Mouse (Mus musculus): ENCODE data around the gene Tstd1. TPM values are rescaled to one million over a fixed set of nuclear protein-coding genes. Genes with fewer than 3 reads are reported as not detected.
A peak's percentile ranks its signal among the peaks of the same experiment; 100 is the strongest.

Gene Tstd1
- 6.2 and 7.5 TPM in 2 replicates for polyA plus RNA-seq (2016; fragmentation: Nextera tagmentation; extraction: Ambion mirVana)

DNA sequence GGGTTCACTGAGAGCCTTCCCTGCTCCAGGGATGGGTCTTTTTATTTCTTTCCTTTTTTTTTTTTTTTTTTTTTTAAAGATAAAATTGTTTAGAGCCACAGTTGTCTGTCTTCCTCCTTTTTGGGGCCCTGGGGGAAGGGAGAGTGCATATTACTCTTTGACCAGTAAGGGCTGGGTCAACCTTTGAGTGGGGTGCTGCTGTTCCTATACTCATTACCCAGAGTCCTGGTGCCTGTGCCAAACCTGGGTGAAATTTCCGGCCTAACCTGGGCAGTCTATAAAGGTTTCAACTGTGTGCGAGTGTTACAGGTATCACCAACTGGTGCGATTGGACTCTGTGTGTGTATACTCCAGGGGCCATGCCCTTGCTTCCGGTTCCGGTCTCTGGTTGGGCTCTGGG, at the start of gene Tstd1:
Gene Tstd1, plus strand, starts transcription at position 213 of the 400 bp plus-strand sequence.
- no peak within 1 kb of the TSS for H3K27ac ChIP-seq
- H3K36me3 ChIP-seq: peaks cover 80% of the 10 kb centered on the region
- 87% methylated on average over 5 of the region's 5 CpGs for WGBS
- H3K4me1 ChIP-seq: peaks cover 4% of the 10 kb centered on the region
- no peak within 1 kb of the TSS for H3K4me3 ChIP-seq
- DNase-seq (ENCODE audit: low spot score): no peak
- H3K27me3 ChIP-seq (ENCODE audit: low read depth, poor library complexity, severe bottlenecking): no peaks in the 10 kb centered on the region
- no peaks in the 10 kb centered on the region for H3K9me3 ChIP-seq (replicated peaks)

DNA sequence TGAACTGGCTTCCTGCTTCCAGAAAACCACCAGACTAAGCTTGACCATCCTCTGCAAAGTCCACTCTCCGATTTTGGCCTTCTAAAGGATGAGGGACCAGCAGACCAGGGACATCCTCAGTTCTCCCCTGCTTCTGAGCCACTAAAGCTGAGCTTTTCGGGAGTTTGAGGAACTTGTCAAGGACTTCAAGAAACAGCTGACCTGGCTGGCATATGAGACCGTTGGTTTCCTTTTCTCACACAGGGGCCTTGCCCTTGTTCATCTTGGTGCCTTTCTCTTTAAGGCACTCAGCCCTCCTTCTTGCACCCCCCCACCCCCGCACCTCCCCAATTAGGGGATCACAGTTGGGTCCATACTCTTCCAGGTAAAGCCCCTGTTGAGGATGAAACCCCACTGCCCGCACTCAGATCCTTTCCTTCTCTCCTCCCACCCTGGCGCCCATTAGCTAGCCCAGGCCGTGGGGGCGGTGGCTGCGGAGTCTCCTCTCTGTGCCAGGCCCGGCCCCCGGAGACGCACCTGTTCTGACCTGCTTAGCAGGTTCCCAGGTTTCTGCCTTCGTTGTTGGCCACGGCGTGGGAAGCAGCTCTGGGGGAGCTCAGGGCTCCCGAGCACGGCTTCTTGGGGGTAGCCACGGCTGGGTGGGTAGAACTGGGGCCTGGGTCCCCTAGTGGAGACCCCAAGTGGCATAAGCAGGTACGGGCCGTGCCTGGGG, 48.7 kb upstream of the Tstd1 start, which contains the start of gene Nectin4:
Gene Nectin4, plus strand, starts transcription at position 255 of the 712 bp plus-strand sequence.
- H3K36me3 ChIP-seq: no peaks in the 10 kb centered on the region
- peaks cover 22% of the 10 kb centered on the region for H3K4me1 ChIP-seq
- H3K27me3 ChIP-seq (ENCODE audit: low read depth, poor library complexity, severe bottlenecking): peaks cover 33% of the 10 kb centered on the region; the same call in 1 of the 2 replicates
- DNase-seq (ENCODE audit: low spot score): no peak
- WGBS: 41% methylated on average over 20 of the region's 20 CpGs
- H3K9me3 ChIP-seq (replicated peaks): no peaks in the 10 kb centered on the region
- H3K4me3 ChIP-seq: peak within 1 kb of the TSS; percentile 15; the same call in 1 of the 2 replicates
- no peak within 1 kb of the TSS for H3K27ac ChIP-seq

DNA sequence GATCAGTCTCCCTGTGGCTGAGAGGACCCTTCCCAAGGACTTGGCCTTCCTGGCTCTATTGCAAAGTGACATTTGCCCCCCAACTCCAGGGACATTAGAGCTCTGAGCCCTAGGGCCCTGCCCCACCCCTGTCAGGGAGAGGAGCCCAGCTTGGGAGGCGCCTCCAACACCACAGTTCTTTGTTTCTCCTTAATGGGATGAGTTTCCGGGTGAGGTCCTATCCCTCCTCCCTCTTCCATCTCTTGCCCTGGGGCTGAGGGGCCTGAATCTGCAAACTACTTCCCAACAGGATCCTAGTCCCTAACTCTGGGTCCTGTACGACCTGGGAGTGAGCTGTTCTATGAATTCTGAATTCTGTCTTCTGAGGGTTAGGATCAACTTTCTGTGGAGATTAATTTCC, 45.8 kb upstream of the Tstd1 start:
- Histone ChIP-seq H3K4me1 (peaks cover 27% of the 10 kb centered on the region), H3K27ac (no peak overlapping the region), H3K36me3 (no peaks in the 10 kb centered on the region), H3K4me3 (no peak overlapping the region), H3K9me3 (replicated peaks) (no peaks in the 10 kb centered on the region), H3K27me3 (ENCODE audit: low read depth, poor library complexity, severe bottlenecking) (peaks cover 34% of the 10 kb centered on the region; the same call in 1 of the 2 replicates)
- no peak for DNase-seq (ENCODE audit: low spot score)
- 51% methylated on average over 3 of the region's 3 CpGs for WGBS

DNA sequence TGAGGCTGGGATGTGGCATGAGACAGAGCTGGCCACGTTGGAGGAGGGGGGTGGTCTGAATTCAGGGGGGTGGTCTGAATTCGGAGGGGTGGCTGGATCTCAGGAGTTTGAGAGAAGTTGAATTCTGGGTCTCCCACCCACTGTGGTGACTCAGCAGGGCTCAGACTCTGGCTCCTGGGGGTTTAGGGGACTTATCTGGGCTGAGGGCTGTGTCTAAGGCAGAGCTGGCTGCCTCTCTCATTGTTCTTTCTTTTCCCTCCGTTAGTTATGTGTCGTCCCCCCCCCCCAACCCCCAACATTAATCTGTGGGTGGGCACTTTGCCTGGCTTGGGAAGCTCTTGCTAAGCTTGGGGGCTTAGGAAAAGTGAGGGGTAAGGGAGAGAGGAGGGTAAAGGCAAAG, 44.7 kb upstream of the Tstd1 start:
- no peak overlapping the region for H3K4me3 ChIP-seq
- peaks cover 27% of the 10 kb centered on the region for H3K4me1 ChIP-seq
- peaks cover 44% of the 10 kb centered on the region for H3K27me3 ChIP-seq (ENCODE audit: low read depth, poor library complexity, severe bottlenecking)
- 15% methylated on average over 4 of the region's 4 CpGs for WGBS
- no peaks in the 10 kb centered on the region for H3K36me3 ChIP-seq
- no peak for DNase-seq (ENCODE audit: low spot score)
- H3K27ac ChIP-seq: peak overlapping the region; percentile 36; the same call in 1 of the 2 replicates
- no peaks in the 10 kb centered on the region for H3K9me3 ChIP-seq (replicated peaks)

DNA sequence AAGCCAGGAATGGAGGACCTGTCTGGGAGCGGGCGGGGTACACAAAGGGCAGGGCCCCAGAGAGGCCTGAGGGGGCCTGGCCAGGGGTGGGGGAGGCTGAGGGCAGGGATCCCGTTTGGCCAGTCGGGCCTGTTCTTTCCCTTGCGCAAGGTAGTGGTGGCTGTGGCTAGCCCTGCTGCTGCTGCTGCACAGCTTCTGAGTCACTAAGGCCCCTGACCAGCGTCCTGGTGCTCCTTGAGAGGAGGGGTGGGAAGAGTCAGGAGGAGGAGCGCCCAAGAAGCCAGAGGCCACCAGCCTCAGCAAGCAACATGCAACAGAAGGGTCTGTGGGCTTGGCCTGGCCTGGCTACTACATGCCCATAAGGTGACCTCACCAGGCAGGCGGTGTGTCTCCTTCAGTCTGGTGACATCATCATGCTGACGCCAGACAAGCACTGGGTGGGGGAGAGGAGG, 43.0 kb upstream of the Tstd1 start:
- Histone ChIP-seq H3K9me3 (replicated peaks) (no peaks in the 10 kb centered on the region), H3K4me1 (peaks cover 27% of the 10 kb centered on the region), H3K4me3 (no peak overlapping the region), H3K27ac (no peak overlapping the region), H3K36me3 (no peaks in the 10 kb centered on the region), H3K27me3 (ENCODE audit: low read depth, poor library complexity, severe bottlenecking) (peaks cover 52% of the 10 kb centered on the region)
- 50% methylated on average over 9 of the region's 9 CpGs for WGBS
- DNase-seq (ENCODE audit: low spot score): no peak

DNA sequence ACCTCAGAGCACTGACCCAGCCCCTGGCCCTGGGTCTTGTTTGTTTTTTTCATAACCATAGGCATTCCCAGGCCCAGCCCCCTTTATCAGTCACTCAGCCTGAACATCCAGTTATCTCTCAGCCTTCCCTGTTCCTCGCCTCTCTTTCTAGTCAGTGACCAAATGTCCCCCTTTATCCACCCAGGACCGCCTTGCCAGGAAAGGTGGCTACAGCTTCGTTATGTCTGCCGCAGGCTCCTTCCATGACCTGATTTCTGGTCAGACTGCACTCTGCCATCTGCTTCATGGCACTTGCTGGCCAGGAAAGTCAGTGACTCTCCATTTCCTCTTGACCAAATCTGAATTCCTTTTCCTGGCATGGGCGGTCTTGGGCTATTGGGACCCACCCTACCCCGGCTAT, 40.4 kb upstream of the Tstd1 start:
- Histone ChIP-seq H3K4me1 (peaks cover 21% of the 10 kb centered on the region), H3K27ac (no peak overlapping the region), H3K36me3 (no peaks in the 10 kb centered on the region), H3K9me3 (replicated peaks) (no peaks in the 10 kb centered on the region), H3K4me3 (no peak overlapping the region), H3K27me3 (ENCODE audit: low read depth, poor library complexity, severe bottlenecking) (peaks cover 50% of the 10 kb centered on the region)
- no peak for DNase-seq (ENCODE audit: low spot score)
- WGBS: 90% methylated on average over 6 of the region's 6 CpGs

DNA sequence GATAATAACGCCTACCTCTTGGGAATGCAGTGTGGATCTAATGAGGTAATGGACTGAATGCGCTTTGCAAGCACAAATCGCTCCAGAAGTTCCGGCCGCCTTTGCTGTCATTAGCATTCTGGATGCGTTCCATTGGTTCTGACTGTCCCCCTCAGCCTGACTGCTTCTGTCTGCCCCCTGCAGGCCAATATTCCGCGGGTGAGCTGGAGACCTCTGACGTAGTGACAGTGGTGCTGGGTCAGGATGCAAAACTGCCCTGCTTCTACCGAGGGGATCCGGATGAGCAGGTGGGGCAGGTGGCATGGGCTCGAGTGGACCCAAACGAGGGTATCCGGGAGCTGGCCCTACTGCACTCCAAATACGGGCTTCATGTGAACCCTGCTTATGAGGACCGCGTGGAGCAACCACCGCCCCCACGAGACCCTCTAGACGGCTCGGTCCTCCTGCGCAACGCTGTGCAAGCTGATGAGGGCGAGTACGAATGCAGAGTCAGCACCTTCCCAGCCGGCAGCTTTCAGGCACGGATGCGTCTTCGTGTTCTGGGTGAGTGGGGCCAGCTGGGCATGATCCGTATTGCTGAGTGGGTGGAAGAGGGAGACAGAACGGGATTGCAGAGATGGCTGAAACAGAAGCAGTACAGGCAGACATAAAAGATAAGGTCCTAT, 38.6 kb upstream of the Tstd1 start:
- peak overlapping the region; percentile 33 for H3K4me3 ChIP-seq
- H3K36me3 ChIP-seq: no peaks in the 10 kb centered on the region
- no peak overlapping the region for H3K27ac ChIP-seq
- peaks cover 57% of the 10 kb centered on the region for H3K27me3 ChIP-seq (ENCODE audit: low read depth, poor library complexity, severe bottlenecking)
- peak; percentile 68 for DNase-seq (ENCODE audit: low spot score)
- 8% methylated on average over 31 of the region's 31 CpGs for WGBS
- no peaks in the 10 kb centered on the region for H3K9me3 ChIP-seq (replicated peaks)
- H3K4me1 ChIP-seq: peaks cover 11% of the 10 kb centered on the region

DNA sequence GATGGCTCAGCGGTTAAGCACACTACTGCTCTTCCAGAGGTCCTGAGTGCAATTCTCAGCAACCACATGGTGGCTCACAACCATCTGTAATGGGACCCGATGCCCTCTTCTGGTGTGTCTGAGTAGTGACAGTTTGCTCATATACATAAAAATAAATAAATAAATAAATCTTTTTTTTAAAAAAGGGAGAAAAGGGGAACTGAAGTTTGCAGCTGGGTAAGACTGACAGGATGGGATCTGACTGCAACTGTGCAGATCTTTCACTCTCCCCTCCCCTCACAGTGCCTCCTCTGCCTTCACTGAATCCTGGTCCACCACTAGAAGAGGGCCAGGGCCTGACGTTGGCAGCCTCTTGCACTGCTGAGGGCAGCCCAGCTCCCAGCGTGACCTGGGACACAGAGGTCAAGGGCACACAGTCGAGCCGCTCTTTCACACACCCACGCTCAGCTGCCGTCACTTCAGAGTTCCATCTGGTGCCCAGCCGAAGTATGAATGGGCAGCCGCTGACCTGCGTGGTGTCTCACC, 36.5 kb upstream of the Tstd1 start:
- H3K27ac ChIP-seq: no peak overlapping the region
- 86% methylated on average over 11 of the region's 11 CpGs for WGBS
- no peak for DNase-seq (ENCODE audit: low spot score)
- H3K9me3 ChIP-seq (replicated peaks): no peaks in the 10 kb centered on the region
- H3K36me3 ChIP-seq: no peaks in the 10 kb centered on the region
- H3K4me1 ChIP-seq: peaks cover 16% of the 10 kb centered on the region
- no peak overlapping the region for H3K4me3 ChIP-seq
- H3K27me3 ChIP-seq (ENCODE audit: low read depth, poor library complexity, severe bottlenecking): peaks cover 61% of the 10 kb centered on the region

DNA sequence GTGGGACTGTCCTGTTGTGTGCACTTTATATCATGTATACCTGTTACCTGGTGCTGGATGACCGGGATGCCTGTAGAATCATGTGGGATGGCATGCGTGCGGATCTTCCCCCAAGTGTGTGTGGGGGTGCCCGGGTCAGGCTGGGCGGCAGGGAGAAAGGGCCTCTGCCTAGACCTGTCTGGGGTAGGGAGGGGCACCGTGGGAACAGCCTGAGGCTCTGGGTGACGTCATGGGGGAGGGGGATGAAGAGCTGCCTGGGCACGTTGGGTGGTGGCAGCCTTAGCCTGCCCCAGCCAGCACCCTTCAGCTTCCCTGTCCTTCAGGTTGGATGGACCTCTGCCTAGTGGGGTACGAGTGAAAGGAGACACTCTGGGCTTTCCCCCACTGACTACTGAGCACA, 34.3 kb upstream of the Tstd1 start:
- Histone ChIP-seq H3K27ac (no peak overlapping the region), H3K4me3 (no peak overlapping the region), H3K36me3 (no peaks in the 10 kb centered on the region), H3K9me3 (replicated peaks) (no peaks in the 10 kb centered on the region), H3K4me1 (peaks cover 27% of the 10 kb centered on the region), H3K27me3 (ENCODE audit: low read depth, poor library complexity, severe bottlenecking) (peaks cover 45% of the 10 kb centered on the region)
- 64% methylated on average over 9 of the region's 9 CpGs for WGBS
- no peak for DNase-seq (ENCODE audit: low spot score)

DNA sequence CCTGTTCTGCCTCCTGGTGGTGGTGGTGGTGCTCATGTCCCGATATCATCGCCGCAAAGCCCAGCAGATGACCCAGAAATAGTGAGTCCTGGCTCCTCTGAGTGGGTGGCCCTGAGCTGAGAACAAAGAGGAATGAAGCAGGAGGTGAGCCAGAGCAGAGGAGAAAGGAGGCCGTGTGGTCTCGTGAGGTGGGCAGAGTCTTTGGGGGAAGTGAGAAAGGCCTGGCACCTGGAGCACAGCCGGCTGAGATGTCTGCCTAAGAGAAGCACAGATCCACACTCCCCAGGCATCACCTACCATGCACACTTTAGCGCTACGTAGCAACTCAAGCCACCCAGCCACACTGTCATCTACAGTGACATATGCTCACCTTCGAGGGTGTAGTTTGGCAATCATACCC, 33.5 kb upstream of the Tstd1 start:
- Histone ChIP-seq H3K27me3 (ENCODE audit: low read depth, poor library complexity, severe bottlenecking) (peaks cover 37% of the 10 kb centered on the region), H3K4me1 (peaks cover 28% of the 10 kb centered on the region), H3K9me3 (replicated peaks) (no peaks in the 10 kb centered on the region), H3K36me3 (no peaks in the 10 kb centered on the region), H3K4me3 (no peak overlapping the region), H3K27ac (no peak overlapping the region)
- WGBS: 58% methylated on average over 9 of the region's 9 CpGs
- DNase-seq (ENCODE audit: low spot score): no peak

DNA sequence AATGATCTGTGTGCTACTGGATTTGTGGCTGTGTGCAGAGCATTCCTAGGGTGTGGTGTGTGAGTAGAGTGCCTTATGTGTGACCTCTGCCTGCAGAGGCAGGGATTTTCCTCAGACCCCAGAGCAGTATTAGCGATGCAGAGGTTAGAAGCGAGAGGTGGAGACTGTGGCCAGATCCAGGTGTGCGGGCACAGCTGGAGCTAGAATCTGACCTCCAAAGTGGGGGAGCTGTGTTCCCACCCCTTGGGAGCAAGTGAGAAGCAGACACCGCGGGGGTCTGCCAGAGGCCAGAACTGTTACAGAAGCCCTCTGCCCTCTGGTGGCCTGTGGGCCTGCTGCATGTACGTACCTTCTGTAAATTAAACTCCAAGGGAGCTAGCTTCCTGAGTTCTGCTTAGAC, 31.6 kb upstream of the Tstd1 start:
- H3K27me3 ChIP-seq (ENCODE audit: low read depth, poor library complexity, severe bottlenecking): peaks cover 18% of the 10 kb centered on the region; the same call in 1 of the 2 replicates
- WGBS: 17% methylated on average over 6 of the region's 6 CpGs
- H3K36me3 ChIP-seq: no peaks in the 10 kb centered on the region
- no peaks in the 10 kb centered on the region for H3K9me3 ChIP-seq (replicated peaks)
- H3K4me1 ChIP-seq: peaks cover 27% of the 10 kb centered on the region
- DNase-seq (ENCODE audit: low spot score): peak; percentile 64
- H3K4me3 ChIP-seq: peak overlapping the region; percentile 15; the same call in 1 of the 2 replicates
- 0 out of 2 replicates have a peak overlapping the region, but pooled peaks have one; percentile 46 for H3K27ac ChIP-seq

DNA sequence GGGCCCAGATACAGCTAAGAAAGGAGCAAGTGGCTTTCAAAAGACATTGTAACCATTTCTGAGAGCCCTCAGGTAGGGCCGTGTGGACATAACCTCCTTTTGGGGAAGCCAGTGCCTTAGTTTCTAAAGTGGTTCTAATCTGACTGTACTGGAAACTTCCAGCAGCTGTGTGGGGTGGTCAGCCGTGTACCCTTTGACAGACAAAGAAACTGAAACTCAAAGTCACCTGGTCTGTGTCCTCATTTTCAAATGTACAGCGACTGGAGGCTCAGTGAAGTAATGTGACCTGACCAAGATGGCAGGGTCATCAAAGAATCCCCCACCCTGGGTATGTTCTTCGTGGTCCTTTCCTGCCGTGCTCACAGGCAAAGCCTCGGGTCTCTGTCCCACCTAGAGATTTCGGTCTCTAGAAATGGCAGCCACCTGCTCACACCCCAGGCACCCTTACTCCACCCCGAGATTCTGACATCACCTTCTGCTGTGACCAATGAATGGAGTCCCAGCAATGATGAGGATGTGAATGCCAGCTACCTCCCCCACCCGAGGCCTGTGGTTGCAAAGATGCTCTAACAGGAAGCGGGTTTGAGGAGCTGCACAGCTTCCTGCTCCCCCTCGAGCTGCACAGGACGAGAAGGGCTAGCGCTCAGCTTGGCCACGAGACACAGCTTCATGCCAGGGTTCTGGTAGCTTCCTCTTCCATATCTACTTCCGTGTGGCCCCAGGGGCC, 30.1 kb upstream of the Tstd1 start, which contains the start of gene Arhgap30:
Gene Arhgap30, plus strand, starts transcription at position 579 of the 727 bp plus-strand sequence.
- DNase-seq (ENCODE audit: low spot score): no peak
- Histone ChIP-seq H3K36me3 (no peaks in the 10 kb centered on the region), H3K4me3 (no peak within 1 kb of the TSS), H3K27me3 (ENCODE audit: low read depth, poor library complexity, severe bottlenecking) (peaks cover 11% of the 10 kb centered on the region; the same call in 1 of the 2 replicates), H3K27ac (peak within 1 kb of the TSS; percentile 21; the same call in 1 of the 2 replicates), H3K9me3 (replicated peaks) (no peaks in the 10 kb centered on the region), H3K4me1 (peaks cover 27% of the 10 kb centered on the region)
- 84% methylated on average over 15 of the region's 15 CpGs for WGBS

All from limb, embryonic 10.5 days (tissue).